Mouse (Mus musculus): ENCODE measurements around the gene Pde11a.

DNA sequence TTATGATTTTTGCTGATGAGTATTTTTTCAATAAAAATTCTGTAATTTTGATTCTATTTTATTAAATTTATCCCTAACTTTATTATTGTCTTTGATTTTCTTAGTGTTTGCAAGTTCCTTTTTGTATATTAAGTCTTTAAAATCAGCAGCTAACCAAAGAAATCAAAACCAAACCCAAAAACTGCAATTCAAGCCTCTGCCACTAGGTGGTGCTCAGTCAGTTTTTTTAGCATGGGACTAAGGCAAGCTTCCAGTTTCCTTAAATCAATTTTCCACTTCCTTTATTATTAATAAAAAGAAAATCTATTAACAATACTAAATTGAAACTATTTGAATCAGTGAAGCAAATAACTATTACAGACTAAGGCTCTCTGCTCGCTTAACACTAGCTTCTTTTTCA, 222.9 kb downstream of the Pde11a start:
- TF ChIP-seq CTCF (IDR thresholded peaks at IDR 0.05; ENCODE audit: extremely low read depth, insufficient read depth, low read length) (peak; percentile 45; the same call in 1 of the 2 replicates), POLR2A (IDR thresholded peaks at IDR 0.05; ENCODE audit: extremely low read depth, insufficient read depth, low read length) (no peak)

Measured in cortical plate, adult 2 months (tissue).